Mouse (Mus musculus): Measurements from ENCODE around the gene Bicdl1. TPM values are rescaled to one million over a fixed set of nuclear protein-coding genes. Genes with fewer than 3 reads are reported as not detected.

The Bicdl1 gene
- polyA plus RNA-seq, 1 experiment from 2014 or later: 6.8 TPM

DNA sequence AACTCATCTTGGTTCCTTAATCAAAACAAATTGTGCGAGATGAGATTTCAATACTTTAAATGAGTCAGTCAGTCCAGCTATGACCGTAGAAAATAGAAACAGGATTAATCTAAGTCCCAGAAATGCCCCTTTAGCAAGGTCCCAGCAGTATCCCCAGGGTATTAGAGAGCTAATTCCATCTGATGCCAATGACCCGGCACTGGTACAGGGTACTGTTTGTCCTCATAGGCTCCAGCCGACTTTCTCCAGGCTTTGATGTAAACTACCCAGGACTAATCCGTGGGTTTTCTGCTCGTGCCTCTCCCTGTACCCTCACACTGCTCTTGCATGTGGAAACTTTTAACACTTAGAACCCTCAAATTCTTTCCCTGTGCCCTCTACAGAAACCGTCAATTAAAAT is 44.7 kb downstream of the Bicdl1 start:
- no peak overlapping the region for H3K4me3 ChIP-seq (ENCODE audit: low read depth, low read length)
- no peak for ATAC-seq (replicated peaks; ENCODE audit: insufficient number of reproducible peaks, low FRiP score, low TSS enrichment, low read depth)
- 46% methylated on average over 7 of the region's 7 CpGs for WGBS
- H3K4me2 ChIP-seq (ENCODE audit: low read depth, low read length): no peak overlapping the region
- no peak overlapping the region for H3K27ac ChIP-seq (replicated peaks; ENCODE audit: low read depth, low read length)
- H3K4me1 ChIP-seq (ENCODE audit: control insufficient read depth, insufficient read depth, low read length): no peaks in the 10 kb centered on the region
- no peaks in the 10 kb centered on the region for H3K9me3 ChIP-seq (replicated peaks; ENCODE audit: control insufficient read depth, low read length)
- H3K9ac ChIP-seq (replicated peaks; ENCODE audit: low read length): no peak overlapping the region
- H3K27me3 ChIP-seq (ENCODE audit: control insufficient read depth, insufficient read depth, low read length): no peaks in the 10 kb centered on the region
- H3K36me3 ChIP-seq (replicated peaks; ENCODE audit: control insufficient read depth, insufficient read depth, low read depth, low read length): no peaks in the 10 kb centered on the region
- DNase-seq (ENCODE audit: low spot score): no peak

DNA sequence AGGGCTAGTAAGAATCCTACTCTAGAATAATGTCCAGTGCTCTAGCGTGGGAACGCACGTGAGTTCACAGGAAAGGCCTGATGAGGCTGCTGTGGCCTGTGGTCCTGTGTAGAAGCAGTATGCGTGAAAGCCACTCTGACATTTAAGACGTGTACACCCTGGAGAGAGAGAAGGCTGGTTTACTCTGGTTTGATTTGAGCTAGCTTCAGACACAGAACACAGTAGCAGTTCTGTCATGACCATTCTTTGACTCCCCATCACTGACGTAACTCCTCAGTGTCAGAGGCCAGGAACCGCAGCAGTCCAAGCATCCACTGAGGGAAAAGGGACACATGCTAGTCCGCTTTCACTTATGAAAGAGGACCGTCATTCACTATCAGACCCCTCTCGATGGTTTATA is 46.3 kb downstream of the Bicdl1 start:
- DNase-seq (ENCODE audit: low spot score) (no peak), ATAC-seq (replicated peaks; ENCODE audit: insufficient number of reproducible peaks, low FRiP score, low TSS enrichment, low read depth) (no peak)
- Histone ChIP-seq H3K36me3 (replicated peaks; ENCODE audit: control insufficient read depth, insufficient read depth, low read depth, low read length) (no peaks in the 10 kb centered on the region), H3K4me2 (ENCODE audit: low read depth, low read length) (no peak overlapping the region), H3K27ac (replicated peaks; ENCODE audit: low read depth, low read length) (no peak overlapping the region), H3K27me3 (ENCODE audit: control insufficient read depth, insufficient read depth, low read length) (no peaks in the 10 kb centered on the region), H3K4me1 (ENCODE audit: control insufficient read depth, insufficient read depth, low read length) (no peaks in the 10 kb centered on the region), H3K9me3 (replicated peaks; ENCODE audit: control insufficient read depth, low read length) (no peaks in the 10 kb centered on the region), H3K9ac (replicated peaks; ENCODE audit: low read length) (no peak overlapping the region), H3K4me3 (ENCODE audit: low read depth, low read length) (no peak overlapping the region)
- 82% methylated on average over 10 of the region's 10 CpGs for WGBS

- Histone ChIP-seq H3K27ac (replicated peaks; ENCODE audit: low read depth, low read length) (no peak overlapping the region), H3K4me1 (ENCODE audit: control insufficient read depth, insufficient read depth, low read length) (no peaks in the 10 kb centered on the region), H3K9ac (replicated peaks; ENCODE audit: low read length) (no peak overlapping the region), H3K4me3 (ENCODE audit: low read depth, low read length) (no peak overlapping the region), H3K9me3 (replicated peaks; ENCODE audit: control insufficient read depth, low read length) (no peaks in the 10 kb centered on the region), H3K27me3 (ENCODE audit: control insufficient read depth, insufficient read depth, low read length) (no peaks in the 10 kb centered on the region), H3K36me3 (replicated peaks; ENCODE audit: control insufficient read depth, insufficient read depth, low read depth, low read length) (no peaks in the 10 kb centered on the region), H3K4me2 (ENCODE audit: low read depth, low read length) (no peak overlapping the region)
- no peak for DNase-seq (ENCODE audit: low spot score)
- 74% methylated on average over 8 of the region's 8 CpGs for WGBS
- ATAC-seq (replicated peaks; ENCODE audit: insufficient number of reproducible peaks, low FRiP score, low TSS enrichment, low read depth): no peak
Observed at GRCm38 (mm10) chr5:115671846-115672245, 59.6 kb downstream of the Bicdl1 start.

- H3K4me3 ChIP-seq (ENCODE audit: low read depth, low read length): no peak overlapping the region
- no peaks in the 10 kb centered on the region for H3K4me1 ChIP-seq (ENCODE audit: control insufficient read depth, insufficient read depth, low read length)
- WGBS: 75% methylated on average over 2 of the region's 2 CpGs
- H3K9me3 ChIP-seq (replicated peaks; ENCODE audit: control insufficient read depth, low read length): no peaks in the 10 kb centered on the region
- no peak overlapping the region for H3K4me2 ChIP-seq (ENCODE audit: low read depth, low read length)
- ATAC-seq (replicated peaks; ENCODE audit: insufficient number of reproducible peaks, low FRiP score, low TSS enrichment, low read depth) (no peak), DNase-seq (ENCODE audit: low spot score) (no peak)
- H3K36me3 ChIP-seq (replicated peaks; ENCODE audit: control insufficient read depth, insufficient read depth, low read depth, low read length): no peaks in the 10 kb centered on the region
- no peaks in the 10 kb centered on the region for H3K27me3 ChIP-seq (ENCODE audit: control insufficient read depth, insufficient read depth, low read length)
- no peak overlapping the region for H3K27ac ChIP-seq (replicated peaks; ENCODE audit: low read depth, low read length)
- H3K9ac ChIP-seq (replicated peaks; ENCODE audit: low read length): no peak overlapping the region
Observed at GRCm38 (mm10) chr5:115670406-115670805, 61.0 kb downstream of the Bicdl1 start.

GRCm38 (mm10) chr5:115669974-115670373 is 61.4 kb downstream of the Bicdl1 start:
- Histone ChIP-seq H3K36me3 (replicated peaks; ENCODE audit: control insufficient read depth, insufficient read depth, low read depth, low read length) (no peaks in the 10 kb centered on the region), H3K4me1 (ENCODE audit: control insufficient read depth, insufficient read depth, low read length) (no peaks in the 10 kb centered on the region), H3K9ac (replicated peaks; ENCODE audit: low read length) (no peak overlapping the region), H3K4me3 (ENCODE audit: low read depth, low read length) (no peak overlapping the region), H3K9me3 (replicated peaks; ENCODE audit: control insufficient read depth, low read length) (no peaks in the 10 kb centered on the region), H3K4me2 (ENCODE audit: low read depth, low read length) (no peak overlapping the region), H3K27ac (replicated peaks; ENCODE audit: low read depth, low read length) (no peak overlapping the region), H3K27me3 (ENCODE audit: control insufficient read depth, insufficient read depth, low read length) (no peaks in the 10 kb centered on the region)
- WGBS: 84% methylated on average over 11 of the region's 11 CpGs
- no peak for DNase-seq (ENCODE audit: low spot score)
- no peak for ATAC-seq (replicated peaks; ENCODE audit: insufficient number of reproducible peaks, low FRiP score, low TSS enrichment, low read depth)

DNA sequence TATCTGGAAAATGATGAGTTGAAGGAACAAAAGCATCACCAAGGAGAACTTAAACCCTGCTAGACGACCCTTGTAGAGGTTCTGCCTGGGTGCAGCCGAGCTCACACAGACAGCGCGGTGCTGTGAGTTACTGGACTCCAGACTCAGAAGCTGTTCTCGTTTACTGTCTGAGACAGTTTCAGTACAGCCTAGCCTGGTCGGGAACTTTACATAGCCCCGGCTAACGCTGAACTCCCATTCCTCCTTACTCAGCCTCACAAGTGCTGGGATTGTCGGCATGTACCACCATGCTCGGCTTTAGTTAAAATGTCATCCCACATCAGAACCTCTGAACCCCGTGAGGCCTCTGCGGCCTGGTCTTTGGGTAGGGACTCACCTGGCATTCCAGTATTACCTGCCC is 62.4 kb downstream of the Bicdl1 start:
- H3K36me3 ChIP-seq (replicated peaks; ENCODE audit: control insufficient read depth, insufficient read depth, low read depth, low read length): no peaks in the 10 kb centered on the region

GRCm38 (mm10) chr5:115667894-115668293 is 63.5 kb downstream of the Bicdl1 start:
- ATAC-seq (replicated peaks; ENCODE audit: insufficient number of reproducible peaks, low FRiP score, low TSS enrichment, low read depth): no peak

More for the DNA sequence above, 62.4 kb downstream of the Bicdl1 start:
- 87% methylated on average over 12 of the region's 12 CpGs for WGBS
- Histone ChIP-seq H3K27me3 (ENCODE audit: control insufficient read depth, insufficient read depth, low read length) (no peaks in the 10 kb centered on the region), H3K9me3 (replicated peaks; ENCODE audit: control insufficient read depth, low read length) (no peaks in the 10 kb centered on the region), H3K4me2 (ENCODE audit: low read depth, low read length) (no peak overlapping the region), H3K4me3 (ENCODE audit: low read depth, low read length) (no peak overlapping the region), H3K27ac (replicated peaks; ENCODE audit: low read depth, low read length) (no peak overlapping the region), H3K4me1 (ENCODE audit: control insufficient read depth, insufficient read depth, low read length) (no peaks in the 10 kb centered on the region), H3K9ac (replicated peaks; ENCODE audit: low read length) (no peak overlapping the region)
- DNase-seq (ENCODE audit: low spot score) (no peak), ATAC-seq (replicated peaks; ENCODE audit: insufficient number of reproducible peaks, low FRiP score, low TSS enrichment, low read depth) (no peak)

GRCm38 (mm10) chr5:115667210-115667609 is 64.2 kb downstream of the Bicdl1 start:
- DNase-seq (ENCODE audit: low spot score) (no peak), ATAC-seq (replicated peaks; ENCODE audit: insufficient number of reproducible peaks, low FRiP score, low TSS enrichment, low read depth) (no peak)
- H3K9ac ChIP-seq (replicated peaks; ENCODE audit: low read length): no peak overlapping the region
- H3K4me3 ChIP-seq (ENCODE audit: low read depth, low read length): no peak overlapping the region
- H3K36me3 ChIP-seq (replicated peaks; ENCODE audit: control insufficient read depth, insufficient read depth, low read depth, low read length): no peaks in the 10 kb centered on the region
- 82% methylated on average over 8 of the region's 8 CpGs for WGBS
- H3K4me2 ChIP-seq (ENCODE audit: low read depth, low read length): no peak overlapping the region
- no peak overlapping the region for H3K27ac ChIP-seq (replicated peaks; ENCODE audit: low read depth, low read length)
- H3K4me1 ChIP-seq (ENCODE audit: control insufficient read depth, insufficient read depth, low read length): no peaks in the 10 kb centered on the region
- no peaks in the 10 kb centered on the region for H3K27me3 ChIP-seq (ENCODE audit: control insufficient read depth, insufficient read depth, low read length)
- no peaks in the 10 kb centered on the region for H3K9me3 ChIP-seq (replicated peaks; ENCODE audit: control insufficient read depth, low read length)

More at GRCm38 (mm10) chr5:115667894-115668293, 63.5 kb downstream of the Bicdl1 start:
- Histone ChIP-seq H3K36me3 (replicated peaks; ENCODE audit: control insufficient read depth, insufficient read depth, low read depth, low read length) (no peaks in the 10 kb centered on the region), H3K4me1 (ENCODE audit: control insufficient read depth, insufficient read depth, low read length) (no peaks in the 10 kb centered on the region), H3K27me3 (ENCODE audit: control insufficient read depth, insufficient read depth, low read length) (no peaks in the 10 kb centered on the region), H3K9ac (replicated peaks; ENCODE audit: low read length) (no peak overlapping the region), H3K4me2 (ENCODE audit: low read depth, low read length) (no peak overlapping the region), H3K9me3 (replicated peaks; ENCODE audit: control insufficient read depth, low read length) (no peaks in the 10 kb centered on the region), H3K4me3 (ENCODE audit: low read depth, low read length) (no peak overlapping the region), H3K27ac (replicated peaks; ENCODE audit: low read depth, low read length) (no peak overlapping the region)
- no peak for DNase-seq (ENCODE audit: low spot score)
- 15% methylated on average over 7 of the region's 7 CpGs for WGBS
